Mouse (Mus musculus) forebrain, embryonic 13.5 days (tissue): Measurements from ENCODE around the gene Thada. TPM values are rescaled to one million over a fixed set of nuclear protein-coding genes. Genes with fewer than 3 reads are reported as not detected.
"Not testable (repeated sequence)": the region's sequence is repeated elsewhere in the genome, so short reads cannot be mapped to it uniquely, and the experiment has no call there.

ENCODE experiments used
- ATAC-seq: fragments of 200-750 bp; cut with Nextera tagmentation; 2 replicates; pipeline ENCODE4 v1.8.0; 2017
- H3K27ac ChIP-seq: fragments of 300-500 bp; sonication (generic); 2 replicates; pipeline ENCODE4 v1.5.1; 2015; ENCODE audit warnings: inconsistent platforms, mild to moderate bottlenecking, moderate library complexity
- H3K27me3 ChIP-seq: fragments of 300-500 bp; sonication (generic); 2 replicates; pipeline ENCODE4 v1.6.1; 2015; ENCODE audit warnings: mild to moderate bottlenecking, inconsistent platforms
- H3K36me3 ChIP-seq: fragments of 300-500 bp; sonication (generic); 2 replicates; pipeline ENCODE4 v1.6.1; 2015; ENCODE audit warnings: mild to moderate bottlenecking, inconsistent platforms; ENCODE audit not compliant: poor library complexity, severe bottlenecking
- H3K4me1 ChIP-seq: fragments of 300-500 bp; sonication (generic); 2 replicates; pipeline ENCODE4 v1.6.1; 2015; ENCODE audit warnings: inconsistent platforms
- H3K4me2 ChIP-seq: fragments of 300-500 bp; sonication (generic); 2 replicates; pipeline ENCODE4 v1.6.1; 2015; ENCODE audit warnings: inconsistent platforms, mild to moderate bottlenecking, moderate library complexity
- H3K4me3 ChIP-seq: fragments of 300-500 bp; sonication (generic); 2 replicates; pipeline ENCODE4 v1.5.1; 2015; ENCODE audit warnings: mild to moderate bottlenecking, inconsistent platforms
- H3K9ac ChIP-seq: fragments of 300-500 bp; sonication (generic); 2 replicates; pipeline ENCODE4 v1.6.1; 2015; ENCODE audit warnings: mild to moderate bottlenecking, inconsistent platforms
- H3K9me3 ChIP-seq: fragments of 300-500 bp; sonication (generic); replicated peaks from 2 replicates; pipeline ENCODE4 v1.6.1; 2016; ENCODE audit warnings: inconsistent platforms
- WGBS: fragments of 180-500 bp; shearing (Covaris S2); methylation state at CpG from one replicate; pipeline ENCODE4 v1.1.7; 2015; 5-methylcytosine and 5-hydroxymethylcytosine counted together
- polyA plus RNA-seq: library from polyadenylated mRNA; unstranded; fragments of >200 nt; fragmentation: Nextera tagmentation; extraction: Ambion mirVana; gene quantifications from 2 replicates; pipeline ENCODE4 v1.2.1, GENCODE M21; 2015

The Thada gene
- polyA plus RNA-seq, 1 experiment from 2014 or later: 6.9 TPM

DNA sequence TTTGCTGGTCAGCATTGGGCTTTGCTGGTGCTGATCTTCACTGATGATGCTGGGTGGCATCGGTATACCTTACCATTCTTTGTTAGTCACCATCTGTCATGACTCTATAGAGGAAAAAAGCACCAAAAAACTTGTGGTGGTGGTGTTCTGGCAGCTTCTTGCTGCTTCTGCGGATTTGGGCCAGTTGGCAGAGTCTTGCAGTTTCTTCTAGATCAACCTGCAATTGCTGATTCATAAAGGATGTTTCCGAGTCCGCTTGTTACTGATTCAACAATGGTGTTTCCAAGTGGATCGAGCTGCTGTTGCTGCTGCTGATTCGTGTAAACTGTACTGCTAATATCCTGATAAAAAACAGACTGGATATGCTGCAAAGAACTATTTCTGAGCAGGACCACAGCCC is 168.0 kb downstream of the Thada start:
- Histone ChIP-seq H3K4me2 (no peak overlapping the region), H3K9me3 (no peaks in the 10 kb centered on the region), H3K4me3 (no peak overlapping the region), H3K27me3 (no peaks in the 10 kb centered on the region), H3K36me3 (no peaks in the 10 kb centered on the region), H3K27ac (no peak overlapping the region), H3K4me1 (0 out of 2 replicates have a peak, but pooled peaks cover 4% of the 10 kb centered on the region), H3K9ac (no peak overlapping the region)
- WGBS: 92% methylated on average over 6 of the region's 6 CpGs
- no peak for ATAC-seq

DNA sequence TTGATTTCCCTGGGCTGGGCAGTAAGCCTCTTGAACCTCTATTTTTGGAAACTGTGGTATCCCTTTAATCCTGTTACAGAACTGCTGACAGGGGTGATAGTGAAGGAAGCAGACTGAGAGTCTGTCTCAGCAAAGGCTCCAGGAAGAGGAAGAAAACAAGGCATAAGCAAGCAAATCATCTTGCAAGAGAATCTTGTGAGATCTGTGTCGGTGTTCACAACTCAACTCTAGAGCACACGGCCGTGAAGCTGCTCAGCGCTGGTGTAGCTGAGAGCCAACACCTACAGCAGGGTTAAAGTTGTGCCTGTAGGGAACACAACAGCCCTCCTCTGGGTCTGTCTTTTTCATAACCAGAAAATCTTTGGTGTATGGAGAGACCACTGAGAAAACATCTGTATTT is 172.8 kb downstream of the Thada start:
- Histone ChIP-seq H3K4me2 (no peak overlapping the region), H3K4me3 (no peak overlapping the region), H3K27ac (no peak overlapping the region), H3K27me3 (no peaks in the 10 kb centered on the region), H3K9ac (no peak overlapping the region), H3K36me3 (0 out of 2 replicates have a peak, but pooled peaks cover 2% of the 10 kb centered on the region), H3K9me3 (no peaks in the 10 kb centered on the region), H3K4me1 (no peaks in the 10 kb centered on the region)
- ATAC-seq: no peak
- WGBS: 89% methylated on average over 4 of the region's 4 CpGs

DNA sequence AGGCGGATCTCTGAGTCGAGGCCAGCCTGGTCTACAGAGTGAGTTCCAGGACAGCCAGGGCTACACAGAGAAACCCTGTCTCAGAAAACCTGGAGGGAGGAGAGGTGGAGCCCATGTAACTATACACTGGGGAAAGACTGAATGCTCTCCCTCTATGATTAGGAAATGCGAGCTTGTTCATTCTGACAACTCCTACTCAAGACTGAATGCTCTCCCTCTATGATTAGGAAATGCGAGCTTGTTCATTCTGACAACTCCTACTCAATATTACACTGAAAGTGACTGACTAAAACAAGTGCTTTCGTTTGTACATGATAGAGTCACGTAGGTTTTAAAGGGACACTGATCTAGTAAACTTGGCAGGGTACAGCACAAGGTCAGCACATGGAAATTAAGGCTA is 174.8 kb downstream of the Thada start:
- not testable (repeated sequence) for ATAC-seq, H3K9ac ChIP-seq, H3K4me1 ChIP-seq, H3K9me3 ChIP-seq, H3K27ac ChIP-seq, H3K4me2 ChIP-seq, H3K4me3 ChIP-seq, H3K27me3 ChIP-seq, H3K36me3 ChIP-seq
- 93% methylated on average over 6 of the region's 6 CpGs for WGBS

DNA sequence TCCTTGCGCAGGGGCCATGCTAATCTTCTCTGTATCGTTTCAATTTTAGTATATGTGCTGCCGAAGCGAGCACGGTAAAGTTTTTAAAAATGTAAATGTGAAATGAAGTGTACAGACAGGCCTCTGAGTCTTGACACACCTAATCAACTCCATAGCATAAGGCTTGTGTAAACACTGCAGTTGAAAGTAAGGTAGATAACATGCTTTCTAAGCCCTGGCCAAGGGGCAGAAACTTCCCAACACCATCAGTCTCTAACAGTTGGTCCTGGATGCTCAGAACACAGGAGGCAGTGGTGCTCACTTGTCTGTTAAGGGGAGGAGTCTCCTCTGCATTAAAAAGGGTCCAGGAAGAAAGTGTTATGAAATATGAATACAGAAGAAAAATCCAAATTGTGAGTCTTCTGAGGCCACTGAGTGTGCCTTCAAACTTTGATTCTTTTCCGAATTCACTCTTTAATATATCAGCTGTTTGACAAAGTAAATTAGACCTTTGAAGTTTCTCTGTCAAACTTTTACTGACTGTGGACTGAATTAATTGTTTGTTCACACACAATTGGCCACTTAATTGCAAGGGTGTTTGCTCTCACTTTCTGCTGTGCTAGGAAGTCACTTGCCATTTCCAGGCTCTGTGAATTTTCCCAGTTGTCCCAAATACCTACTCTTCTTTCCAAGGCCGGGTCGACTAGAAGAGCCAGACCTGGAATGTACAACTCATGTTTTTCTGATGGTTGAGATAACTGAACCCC is 178.2 kb downstream of the Thada start:
- Histone ChIP-seq H3K27me3 (no peaks in the 10 kb centered on the region), H3K9me3 (no peaks in the 10 kb centered on the region), H3K4me3 (no peak overlapping the region), H3K36me3 (0 out of 2 replicates have a peak, but pooled peaks cover 2% of the 10 kb centered on the region), H3K4me2 (no peak overlapping the region), H3K4me1 (no peaks in the 10 kb centered on the region), H3K27ac (no peak overlapping the region), H3K9ac (no peak overlapping the region)
- no peak for ATAC-seq
- WGBS: 96% methylated on average over 8 of the region's 8 CpGs

DNA sequence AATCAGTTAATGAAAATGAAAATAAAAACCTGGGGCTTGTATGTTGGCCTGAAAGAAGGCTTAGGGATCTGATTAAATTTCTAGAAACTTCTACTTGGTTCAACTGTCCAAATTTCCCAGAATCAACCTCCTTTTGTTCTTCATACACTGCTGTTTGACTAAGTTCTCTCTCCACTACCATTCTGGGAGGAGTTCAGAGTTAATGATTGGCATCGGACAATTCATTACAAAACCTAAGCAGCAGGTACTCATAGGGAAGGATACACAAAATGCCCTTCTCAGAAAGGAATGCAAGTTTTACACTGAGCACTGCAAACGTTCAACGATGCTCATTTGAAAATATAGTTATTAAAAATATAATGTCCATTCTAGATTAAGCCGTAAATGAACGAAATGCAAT is 179.5 kb downstream of the Thada start:
- ATAC-seq: no peak
- no peak overlapping the region for H3K9ac ChIP-seq
- H3K4me3 ChIP-seq: no peak overlapping the region
- no peaks in the 10 kb centered on the region for H3K27me3 ChIP-seq
- WGBS: 98% methylated on average over 5 of the region's 5 CpGs
- no peaks in the 10 kb centered on the region for H3K9me3 ChIP-seq
- no peaks in the 10 kb centered on the region for H3K4me1 ChIP-seq
- H3K36me3 ChIP-seq: 0 out of 2 replicates have a peak, but pooled peaks cover 2% of the 10 kb centered on the region
- no peak overlapping the region for H3K4me2 ChIP-seq
- no peak overlapping the region for H3K27ac ChIP-seq

GRCm38 (mm10) chr17:84282388-84283280 is 183.4 kb downstream of the Thada start:
- H3K27me3 ChIP-seq: no peaks in the 10 kb centered on the region
- H3K4me2 ChIP-seq: no peak overlapping the region
- no peaks in the 10 kb centered on the region for H3K9me3 ChIP-seq
- H3K27ac ChIP-seq: no peak overlapping the region
- no peaks in the 10 kb centered on the region for H3K36me3 ChIP-seq
- WGBS: 88% methylated on average over 8 of the region's 8 CpGs
- H3K4me1 ChIP-seq: no peaks in the 10 kb centered on the region
- no peak overlapping the region for H3K9ac ChIP-seq
- ATAC-seq: no peak
- no peak overlapping the region for H3K4me3 ChIP-seq

- ATAC-seq: no peak
- Histone ChIP-seq H3K27ac (no peak overlapping the region), H3K4me2 (no peak overlapping the region), H3K36me3 (no peaks in the 10 kb centered on the region), H3K9me3 (no peaks in the 10 kb centered on the region), H3K9ac (no peak overlapping the region), H3K27me3 (no peaks in the 10 kb centered on the region), H3K4me3 (no peak overlapping the region), H3K4me1 (peaks cover 13% of the 10 kb centered on the region)
- 84% methylated on average over 8 of the region's 8 CpGs for WGBS
Measured at GRCm38 (mm10) chr17:84279001-84279400, 187.0 kb downstream of the Thada start.

DNA sequence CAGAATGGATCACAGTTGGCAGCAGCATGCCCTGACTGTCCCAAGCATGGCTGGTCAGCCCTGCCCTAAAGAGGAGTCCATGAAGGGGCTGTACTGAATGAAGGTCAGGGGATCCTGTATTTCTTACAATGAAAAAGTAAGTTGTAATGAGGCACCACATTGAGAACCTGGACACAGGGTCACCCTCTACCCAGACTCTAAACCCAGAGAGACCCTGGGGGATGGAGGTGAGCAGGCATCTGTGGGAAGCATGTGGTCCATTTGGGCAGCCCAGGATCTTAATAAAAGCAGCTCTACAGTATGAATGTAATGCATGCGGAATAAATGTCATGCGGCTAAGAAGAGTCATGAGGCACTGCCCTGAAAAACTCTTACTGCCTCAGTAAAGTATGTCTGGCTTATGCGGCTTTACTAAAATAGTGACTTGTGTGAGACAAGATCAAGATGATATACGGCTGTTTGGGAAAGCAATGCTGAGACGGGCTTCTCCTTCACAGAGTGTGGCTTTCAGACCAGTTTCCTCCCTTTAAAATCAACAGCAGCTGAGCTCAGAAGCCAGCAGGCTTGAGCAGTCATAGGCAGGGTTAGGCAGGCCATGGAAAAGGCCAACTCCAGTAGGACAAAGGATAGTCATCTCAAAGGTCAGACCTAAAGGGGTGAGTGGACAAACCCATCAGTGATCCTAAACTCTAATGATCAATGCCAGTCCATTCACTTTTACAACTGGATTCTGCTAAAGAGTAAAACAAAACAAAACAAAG is 187.6 kb downstream of the Thada start:
- Histone ChIP-seq H3K27ac (no peak overlapping the region), H3K9me3 (no peaks in the 10 kb centered on the region), H3K36me3 (no peaks in the 10 kb centered on the region), H3K9ac (no peak overlapping the region), H3K4me3 (no peak overlapping the region), H3K27me3 (no peaks in the 10 kb centered on the region), H3K4me1 (peaks cover 19% of the 10 kb centered on the region), H3K4me2 (no peak overlapping the region)
- WGBS: 87% methylated on average over 5 of the region's 5 CpGs
- ATAC-seq: no peak

DNA sequence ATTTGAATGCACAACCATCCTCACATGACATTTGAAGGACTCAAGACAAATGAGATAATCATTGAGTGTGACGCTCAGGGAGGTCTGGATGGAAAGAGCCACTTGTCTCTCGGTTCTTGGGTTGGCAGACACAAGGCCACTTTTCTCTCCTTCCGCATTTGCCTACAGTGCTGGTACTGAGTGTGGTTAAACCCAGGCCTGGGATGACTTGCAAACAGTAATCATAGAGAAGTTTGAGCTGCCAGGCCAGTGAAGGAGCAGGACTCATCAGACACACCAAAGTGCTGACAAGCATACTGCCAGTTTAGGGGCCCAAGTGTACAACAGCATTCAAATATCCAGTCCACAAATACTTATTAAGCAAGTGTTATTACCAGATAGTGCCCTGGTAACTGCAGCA is 191.0 kb downstream of the Thada start:
- H3K9ac ChIP-seq: no peak overlapping the region
- H3K27ac ChIP-seq: peak overlapping the region; percentile 80; the same call in 1 of the 2 replicates
- H3K4me3 ChIP-seq: no peak overlapping the region
- peaks cover 27% of the 10 kb centered on the region for H3K4me1 ChIP-seq
- no peak overlapping the region for H3K4me2 ChIP-seq
- ATAC-seq: no peak
- H3K36me3 ChIP-seq: peaks cover 6% of the 10 kb centered on the region; the same call in 1 of the 2 replicates
- no peaks in the 10 kb centered on the region for H3K27me3 ChIP-seq
- no peaks in the 10 kb centered on the region for H3K9me3 ChIP-seq
- 80% methylated on average over 3 of the region's 3 CpGs for WGBS

- Histone ChIP-seq H3K4me1 (peaks cover 27% of the 10 kb centered on the region), H3K4me2 (no peak overlapping the region), H3K27me3 (no peaks in the 10 kb centered on the region), H3K36me3 (peaks cover 6% of the 10 kb centered on the region; the same call in 1 of the 2 replicates), H3K9me3 (no peaks in the 10 kb centered on the region), H3K9ac (0 out of 2 replicates have a peak overlapping the region, but pooled peaks have one; percentile 3), H3K4me3 (no peak overlapping the region), H3K27ac (peak overlapping the region; percentile 80)
- 36% methylated on average over 6 of the region's 6 CpGs for WGBS
- ATAC-seq: peak; percentile 65
Measured at GRCm38 (mm10) chr17:84274163-84274562, 191.8 kb downstream of the Thada start.

DNA sequence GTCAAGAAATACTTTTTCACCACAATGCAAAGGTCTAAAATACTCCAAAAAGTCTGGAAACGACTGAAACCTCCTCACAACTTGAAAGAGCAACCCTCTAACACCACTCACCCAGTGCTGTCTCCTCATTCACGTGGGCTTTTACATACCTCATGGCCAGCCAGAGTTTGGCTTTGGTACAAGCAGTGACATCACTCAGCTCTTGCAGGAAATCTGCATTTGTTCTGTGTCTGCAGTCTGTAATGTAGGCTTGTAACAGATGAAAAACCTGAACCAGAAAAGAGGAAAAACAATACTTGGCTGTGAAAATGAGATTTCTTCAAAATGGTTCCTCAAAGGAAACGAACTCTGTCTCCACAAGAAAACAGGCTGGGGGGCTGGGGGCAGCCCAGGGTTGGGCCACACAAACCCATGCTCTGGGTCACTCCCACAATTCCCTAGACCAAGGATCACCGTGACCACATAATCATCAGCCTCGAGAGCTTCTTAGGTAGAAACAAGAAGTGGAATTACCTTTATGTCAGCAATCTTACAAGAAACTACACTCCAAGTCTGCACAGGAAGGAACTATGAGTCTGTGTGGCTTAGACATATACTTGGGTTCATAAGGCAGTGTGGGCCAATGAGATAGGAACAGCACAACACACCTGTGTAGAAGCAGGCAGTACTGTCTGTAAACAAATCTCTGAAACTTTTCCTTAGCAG is 193.3 kb downstream of the Thada start:
- no peak overlapping the region for H3K9ac ChIP-seq
- no peaks in the 10 kb centered on the region for H3K27me3 ChIP-seq
- H3K4me1 ChIP-seq: peaks cover 27% of the 10 kb centered on the region
- no peak overlapping the region for H3K4me3 ChIP-seq
- H3K36me3 ChIP-seq: peaks cover 6% of the 10 kb centered on the region; the same call in 1 of the 2 replicates
- ATAC-seq: no peak
- H3K27ac ChIP-seq: no peak overlapping the region
- WGBS: 67% methylated on average over 5 of the region's 5 CpGs
- no peak overlapping the region for H3K4me2 ChIP-seq
- no peaks in the 10 kb centered on the region for H3K9me3 ChIP-seq
